Mouse (Mus musculus): ENCODE data around the gene Reln.

Reln gene

GRCm38 (mm10) chr5:21915973-21916372, 428.5 kb downstream of the Reln start:
- DNase-seq = peak; percentile 14

- DNase-seq = no peak
These were observed 429.7 kb downstream of the Reln start for GRCm38 (mm10) chr5:21914776-21915175.

GRCm38 (mm10) chr5:21912835-21913530, 431.5 kb downstream of the Reln start:
- no peak for DNase-seq

DNA sequence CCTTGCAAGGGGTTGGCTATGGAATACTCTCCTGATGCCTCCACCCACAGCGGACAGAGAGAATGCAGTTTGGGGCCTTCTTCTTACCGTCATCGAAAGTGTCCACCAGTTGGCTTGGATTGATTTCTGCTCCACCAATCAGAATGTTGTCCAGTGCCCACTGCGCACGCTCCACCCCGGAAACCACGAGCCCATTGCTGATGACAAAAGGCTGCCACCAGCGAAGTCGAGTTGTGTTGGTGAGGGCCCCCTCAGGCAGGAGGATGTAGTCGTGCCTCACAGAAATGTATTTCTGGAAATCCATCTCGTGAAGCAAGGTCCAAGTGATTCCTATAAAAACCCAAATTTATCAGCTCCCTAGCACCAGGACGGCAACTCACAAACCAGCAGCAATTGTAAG, 433.8 kb downstream of the Reln start:
- DNase-seq = no peak

- DNase-seq = no peak
These were observed 434.8 kb downstream of the Reln start for GRCm38 (mm10) chr5:21909713-21910112.

GRCm38 (mm10) chr5:21901411-21901810, 443.1 kb downstream of the Reln start:
- DNase-seq = no peak

DNA sequence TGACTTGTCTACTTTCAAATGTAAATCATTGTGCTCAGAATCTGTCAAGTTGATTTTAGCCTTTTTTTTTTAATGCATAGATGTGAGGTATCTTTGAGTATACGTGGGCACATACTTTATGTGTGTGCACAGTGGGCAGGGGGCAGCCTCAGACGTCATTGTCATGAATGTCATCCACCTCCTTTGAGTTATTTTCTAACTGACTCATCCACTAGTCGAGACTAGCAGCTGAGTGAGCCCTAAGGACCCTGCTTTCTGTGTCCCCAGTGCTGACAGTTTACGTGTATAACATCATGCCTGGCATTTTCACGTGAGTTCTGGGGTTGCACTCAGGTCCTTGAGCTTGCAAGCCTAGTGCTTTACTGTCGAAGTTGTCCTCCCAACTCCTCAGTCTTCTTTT, 443.6 kb downstream of the Reln start:
- DNase-seq = no peak

GRCm38 (mm10) chr5:21898875-21899274, 445.6 kb downstream of the Reln start:
- DNase-seq = no peak

- no peak for DNase-seq
These were observed 447.9 kb downstream of the Reln start for GRCm38 (mm10) chr5:21896586-21896985.

- DNase-seq = no peak
These were observed 450.3 kb downstream of the Reln start for GRCm38 (mm10) chr5:21894168-21894567.

DNA sequence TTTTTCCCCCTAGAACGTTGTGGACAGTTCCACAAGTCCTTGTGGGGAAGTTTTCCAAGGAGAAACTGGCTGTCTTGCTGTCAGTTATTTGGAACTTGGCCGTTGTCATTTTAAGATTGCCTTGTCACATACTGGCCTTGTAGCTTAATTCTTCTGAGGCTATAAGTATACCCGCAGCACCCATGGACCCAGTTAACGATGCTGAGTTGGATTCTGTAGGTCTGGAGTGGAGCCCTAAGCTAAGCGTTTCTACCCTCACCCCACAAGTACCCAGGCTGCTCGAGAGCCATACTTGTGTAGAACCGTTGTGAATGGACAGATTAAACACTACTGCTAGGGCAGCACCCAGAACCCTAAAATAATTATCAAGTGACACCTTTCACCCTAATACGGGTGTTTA, 477.8 kb downstream of the Reln start:
- DNase-seq = no peak

DNA sequence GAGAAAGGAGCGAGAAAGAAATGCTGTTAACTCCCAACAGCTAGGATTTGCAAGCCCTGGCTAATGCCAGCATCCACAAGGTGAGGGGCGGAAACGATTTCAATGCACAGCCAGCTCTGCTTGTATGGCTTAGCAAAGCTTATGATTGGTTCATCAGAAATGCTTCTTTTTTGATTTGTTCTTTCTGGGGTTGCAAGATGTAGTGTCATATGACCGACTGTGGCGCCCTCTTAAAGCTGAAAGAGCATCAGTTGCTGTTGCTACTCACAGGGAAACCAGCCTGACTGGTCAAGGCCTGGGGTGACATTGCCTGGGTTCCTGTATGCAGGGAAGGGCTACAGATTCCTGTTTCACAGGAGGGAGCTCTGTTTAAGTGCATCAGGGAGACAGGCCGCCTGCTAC, 478.2 kb downstream of the Reln start:
- no peak for DNase-seq

DNA sequence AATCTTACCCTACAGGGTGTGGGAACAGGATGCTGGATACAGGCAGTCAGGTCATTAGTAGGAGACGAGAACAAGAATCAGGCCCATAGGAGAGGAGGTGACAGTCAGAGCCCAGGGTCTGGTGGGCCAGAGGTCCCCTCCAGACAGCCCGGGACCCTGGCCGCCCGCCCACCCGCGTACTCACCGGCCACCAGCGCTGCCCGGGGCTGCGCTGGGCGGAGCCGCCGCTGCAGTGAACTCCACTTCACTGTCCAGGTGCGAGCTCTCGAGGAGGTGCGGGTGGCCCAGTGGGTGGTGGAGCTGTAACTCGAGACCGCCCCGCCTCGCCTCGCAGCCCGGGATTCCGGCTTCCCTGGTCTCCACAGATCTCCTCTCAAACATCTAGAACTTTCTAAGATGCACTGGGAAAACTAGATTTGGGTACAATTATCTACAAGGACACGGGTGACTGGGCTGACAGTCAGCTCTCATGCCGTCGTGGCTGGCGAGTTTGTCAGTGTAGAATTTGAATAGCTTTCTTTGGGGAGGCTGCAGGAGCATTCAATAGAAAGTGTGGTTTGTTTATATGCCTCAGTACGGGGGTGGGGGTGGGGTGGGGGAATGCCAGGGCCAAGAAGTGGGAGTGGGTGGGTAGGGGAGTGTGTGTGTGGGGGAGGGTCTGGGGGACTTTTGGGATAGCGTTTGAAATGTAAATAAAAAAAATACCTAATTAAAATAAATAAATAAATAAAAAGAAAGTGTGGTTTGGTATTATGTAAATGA, 479.0 kb downstream of the Reln start, which contains the start of gene Slc26a5:
Gene Slc26a5, minus strand, starts transcription at position 259 of the 762 bp plus-strand sequence.
- DNase-seq = peak; percentile 7

DNA sequence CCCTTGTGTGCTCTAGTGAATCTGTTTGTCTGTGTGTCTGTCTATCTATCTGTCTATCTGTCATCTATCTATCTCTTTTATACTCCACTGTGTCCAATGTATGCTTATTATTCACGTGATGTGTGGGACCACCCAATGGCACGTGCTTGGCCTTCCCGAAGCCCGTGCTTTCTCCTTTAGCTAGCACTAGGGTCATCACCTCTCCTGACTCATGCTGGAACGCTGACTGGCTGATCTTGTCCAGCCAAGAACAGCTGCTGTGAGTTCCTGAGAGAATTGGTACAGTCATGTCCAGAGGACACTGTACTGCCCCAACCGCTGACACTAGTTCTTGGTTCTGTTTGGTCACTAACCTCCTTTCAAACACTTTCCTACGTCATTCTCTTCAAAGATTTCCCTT, 485.8 kb downstream of the Reln start:
- no peak for DNase-seq

DNA sequence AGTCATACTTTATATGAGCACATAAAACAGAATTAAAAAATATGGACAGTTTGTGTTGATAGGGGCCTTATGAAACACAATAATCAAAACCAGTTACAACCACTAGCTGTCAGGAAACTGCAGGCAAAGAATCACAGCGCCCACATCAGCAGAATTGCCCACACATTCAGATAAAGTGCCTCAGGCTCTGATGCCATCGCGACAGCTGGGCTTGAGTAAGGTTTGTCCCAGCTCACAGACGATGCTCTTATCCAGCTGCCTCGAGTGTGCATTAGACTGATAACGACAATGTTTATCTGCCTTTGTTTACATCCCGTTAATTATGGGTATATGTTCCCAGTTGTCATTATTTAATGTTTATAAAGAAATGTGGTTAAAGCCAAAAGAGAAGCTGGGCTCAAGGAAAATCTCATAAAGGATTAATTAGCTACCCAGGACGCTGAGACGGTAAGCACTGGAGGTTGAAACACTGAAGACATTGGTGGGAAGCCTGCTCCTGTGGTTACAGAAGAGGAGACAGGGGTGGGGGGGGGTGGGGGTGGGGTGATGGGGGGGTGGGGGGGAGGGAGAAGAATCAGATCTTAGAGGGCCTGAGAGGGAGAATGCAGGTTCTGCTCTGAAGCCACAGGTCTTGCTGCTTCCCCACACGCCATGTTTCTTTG, 492.7 kb downstream of the Reln start:
- no peak for DNase-seq

DNA sequence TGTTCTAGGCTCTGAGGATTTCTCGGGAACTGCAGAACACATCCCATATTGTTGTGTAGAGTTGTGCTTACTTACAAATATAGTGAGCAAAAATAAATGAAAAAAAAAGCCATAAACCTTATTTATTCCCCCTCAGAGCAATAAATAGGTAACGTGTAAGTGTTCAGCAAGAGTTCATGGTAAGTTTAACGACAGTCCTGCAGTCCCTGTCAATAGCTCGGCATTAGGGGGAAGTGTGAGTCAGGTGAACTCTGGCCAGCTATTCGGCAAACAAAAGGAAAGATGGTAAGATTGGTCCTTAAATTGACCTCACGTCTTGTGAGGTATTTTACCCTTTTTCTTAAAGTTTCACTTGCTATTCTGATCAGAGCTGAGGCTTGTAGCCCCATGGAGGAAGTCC, 497.1 kb downstream of the Reln start:
- DNase-seq = no peak

DNA sequence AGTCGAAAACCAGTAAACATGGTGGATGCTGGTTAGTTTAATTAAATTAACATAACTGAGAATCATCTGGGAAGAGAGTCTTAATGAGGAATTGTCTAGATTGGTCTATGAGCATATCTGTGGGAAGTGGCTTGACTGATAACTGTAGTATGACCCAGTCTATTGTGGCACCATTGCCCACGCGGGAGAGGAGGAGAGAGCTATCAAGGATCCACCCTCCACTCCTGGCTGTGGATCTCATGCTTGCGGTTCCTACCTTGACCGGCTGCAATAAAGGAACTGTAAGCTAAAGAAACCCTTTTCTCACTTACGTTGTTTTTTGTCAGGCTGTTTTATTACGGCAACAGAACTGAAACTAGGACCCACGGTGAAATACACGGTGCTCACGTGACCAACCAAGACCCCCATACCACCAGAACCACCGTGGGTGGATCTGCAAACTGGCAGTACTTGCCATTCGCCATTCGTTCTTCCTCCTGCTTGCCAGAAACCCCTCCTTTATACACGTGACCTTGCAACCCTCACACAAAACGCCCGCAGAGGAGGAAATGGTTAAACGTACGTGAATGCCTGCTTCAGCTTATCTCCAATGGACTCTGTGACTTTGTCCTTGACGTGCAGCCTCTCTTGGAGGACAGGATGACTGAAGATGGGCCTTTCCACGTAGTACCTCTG, 497.7 kb downstream of the Reln start:
- no peak for DNase-seq

- no peak for DNase-seq
These were observed 499.8 kb downstream of the Reln start for GRCm38 (mm10) chr5:21844676-21845075.
